Mouse (Mus musculus): Measurements from ENCODE around the gene Gm4450. TPM values are rescaled to one million over a fixed set of nuclear protein-coding genes. Genes with fewer than 3 reads are reported as not detected.
"Not testable (repeated sequence)": the region's sequence is repeated elsewhere in the genome, so short reads cannot be mapped to it uniquely, and the experiment has no call there.

Gm4450 gene
- total RNA-seq, 1 experiment from 2014 or later, result not detected

GRCm38 (mm10) chr3:98418991-98419785 lies 37.7 kb downstream of the Gm4450 start:
- ATAC-seq (replicated peaks; ENCODE audit: low read depth, poor library complexity, severe bottlenecking), result no peak

- peak; percentile 88 for ATAC-seq (replicated peaks; ENCODE audit: low read depth, poor library complexity, severe bottlenecking)
Measured at GRCm38 (mm10) chr3:98417328-98417727, 39.6 kb downstream of the Gm4450 start.

GRCm38 (mm10) chr3:98416426-98417250 lies 40.3 kb downstream of the Gm4450 start:
- ATAC-seq (replicated peaks; ENCODE audit: low read depth, poor library complexity, severe bottlenecking), result peak; percentile 69

GRCm38 (mm10) chr3:98414296-98414695 lies 42.6 kb downstream of the Gm4450 start:
- ATAC-seq (replicated peaks; ENCODE audit: low read depth, poor library complexity, severe bottlenecking), result no peak

- no peak for ATAC-seq (replicated peaks; ENCODE audit: low read depth, poor library complexity, severe bottlenecking)
Measured at GRCm38 (mm10) chr3:98413733-98414132, 43.2 kb downstream of the Gm4450 start.

GRCm38 (mm10) chr3:98410619-98411580 lies 46.0 kb downstream of the Gm4450 start:
- ATAC-seq (replicated peaks; ENCODE audit: low read depth, poor library complexity, severe bottlenecking), result peak; percentile 77

GRCm38 (mm10) chr3:98407261-98407780 lies 49.6 kb downstream of the Gm4450 start:
- ATAC-seq (replicated peaks; ENCODE audit: low read depth, poor library complexity, severe bottlenecking), result not testable (repeated sequence)

GRCm38 (mm10) chr3:98406569-98407144 lies 50.3 kb downstream of the Gm4450 start:
- peak; percentile 33 for ATAC-seq (replicated peaks; ENCODE audit: low read depth, poor library complexity, severe bottlenecking)

GRCm38 (mm10) chr3:98405877-98406276 lies 51.0 kb downstream of the Gm4450 start:
- not testable (repeated sequence) for ATAC-seq (replicated peaks; ENCODE audit: low read depth, poor library complexity, severe bottlenecking)

- ATAC-seq (replicated peaks; ENCODE audit: low read depth, poor library complexity, severe bottlenecking), result not testable (repeated sequence)
Measured at GRCm38 (mm10) chr3:98404268-98404895, 52.5 kb downstream of the Gm4450 start.

Other genes starting within 250 kb of the Gm4450 start
- not detected in 2 replicates for gene Reg4, start 235.0 kb downstream of the Gm4450 start, total RNA-seq (2017)
- 0.05 and 0.58 TPM in 2 replicates for gene Hmgcs2, start 176.7 kb downstream of the Gm4450 start, total RNA-seq (2017)
- 357 and 379 TPM in 2 replicates for gene Phgdh, start 117.1 kb downstream of the Gm4450 start, total RNA-seq (2017)
- 0.59 and 1.2 TPM in 2 replicates for gene Zfp697, start 74.7 kb downstream of the Gm4450 start, total RNA-seq (2017)
- not detected in 2 replicates for gene Hsd3b4, start 53.4 kb upstream of the Gm4450 start, total RNA-seq (2017)
- gene Gm10681, start 131.7 kb upstream of the Gm4450 start, total RNA-seq (2017), result not detected in 2 replicates
- gene Hsd3b5, start 173.1 kb upstream of the Gm4450 start, total RNA-seq (2017), result not detected in 2 replicates